Mouse (Mus musculus) lung, postnatal 36 days (tissue): Measurements from ENCODE around the gene Rag1.

Source experiments
- DNase-seq: peaks from one replicate; pipeline ENCODE4 v3.0.0; 2022; ENCODE audit warnings: mixed read lengths

Rag1 gene

DNA sequence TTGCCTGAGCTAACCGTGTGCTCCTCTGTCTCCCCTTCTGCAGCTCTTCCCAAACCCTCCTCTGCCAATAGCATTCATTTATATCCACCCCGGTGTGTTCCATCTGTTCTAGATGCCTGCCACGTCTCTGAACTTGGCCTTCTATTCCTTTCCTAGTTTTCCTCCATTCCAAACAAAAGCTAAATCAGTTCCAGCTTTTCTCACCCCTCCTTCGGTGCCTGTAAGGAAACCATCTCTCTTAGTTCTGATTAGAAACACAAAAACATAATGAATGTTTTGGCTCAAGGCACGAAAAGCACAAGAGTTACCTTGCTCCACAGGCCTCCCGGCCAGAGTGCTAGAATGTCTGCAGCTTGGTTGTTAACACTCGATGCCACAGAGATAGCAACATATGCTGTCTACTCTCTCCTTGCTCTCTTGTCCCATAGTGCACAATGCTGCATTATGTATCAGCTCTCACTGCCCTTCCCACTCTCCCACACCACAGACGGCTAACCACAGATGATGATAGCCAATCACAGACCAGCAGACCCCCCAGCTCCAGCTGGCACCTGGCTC, at the start of gene Rag1, which contains the start of gene B230118H07Rik:
Rag1 (minus strand) TSS at position 388 of the 558 bp plus-strand sequence.
B230118H07Rik (minus strand) TSS at position 419 of the 558 bp plus-strand sequence.
- no peak for DNase-seq

DNA sequence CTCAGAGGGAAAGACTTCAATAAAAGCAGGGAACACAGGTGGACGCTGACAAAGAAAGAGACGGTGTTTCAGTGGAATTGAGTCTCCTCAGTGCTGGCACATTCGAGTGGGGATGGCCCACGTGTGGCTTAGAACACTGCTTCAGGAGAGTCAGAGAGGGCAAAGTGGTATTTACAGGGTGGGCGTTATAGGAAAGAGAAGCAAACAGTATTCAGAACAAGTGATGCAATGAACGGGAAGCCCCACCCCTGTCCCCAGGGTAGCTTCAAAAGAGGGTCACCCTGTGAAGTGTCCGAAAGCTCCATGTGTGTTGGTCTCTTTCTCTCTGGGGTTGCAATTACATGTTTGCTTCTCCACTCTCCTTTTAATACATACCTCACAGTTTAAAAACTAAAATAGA, 46.3 kb upstream of the Rag1 start:
- DNase-seq, result no peak

DNA sequence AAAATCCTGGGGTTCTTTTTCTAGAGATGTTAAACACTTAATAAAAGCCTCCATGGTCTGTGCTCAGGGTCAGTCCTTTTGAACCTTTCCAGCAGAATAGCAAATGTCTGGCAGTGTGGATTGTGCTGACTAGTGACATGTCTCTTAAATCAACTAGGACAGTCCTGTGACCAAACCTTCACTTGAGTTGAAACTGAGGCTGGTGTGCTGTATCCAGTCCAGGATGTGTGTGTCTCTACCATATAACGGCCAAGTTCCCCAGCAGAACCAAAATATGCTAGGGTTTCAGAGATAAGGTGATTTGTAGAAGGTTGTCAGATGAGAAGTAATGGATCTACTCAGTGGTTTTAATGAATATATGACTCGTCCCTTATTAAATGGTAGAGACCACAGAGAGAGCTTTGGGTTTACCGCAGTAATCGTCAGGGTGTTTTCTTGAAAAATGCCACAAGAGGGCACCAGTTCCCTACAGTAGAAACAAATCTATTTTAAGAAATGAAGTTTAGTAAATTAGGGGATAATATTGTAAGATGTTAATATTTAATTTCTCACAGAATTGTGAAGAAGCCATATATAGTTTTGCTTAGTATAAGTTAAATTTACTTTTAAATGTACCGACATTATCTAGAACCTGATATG, 44.4 kb upstream of the Rag1 start:
- peak; percentile 47 for DNase-seq

DNA sequence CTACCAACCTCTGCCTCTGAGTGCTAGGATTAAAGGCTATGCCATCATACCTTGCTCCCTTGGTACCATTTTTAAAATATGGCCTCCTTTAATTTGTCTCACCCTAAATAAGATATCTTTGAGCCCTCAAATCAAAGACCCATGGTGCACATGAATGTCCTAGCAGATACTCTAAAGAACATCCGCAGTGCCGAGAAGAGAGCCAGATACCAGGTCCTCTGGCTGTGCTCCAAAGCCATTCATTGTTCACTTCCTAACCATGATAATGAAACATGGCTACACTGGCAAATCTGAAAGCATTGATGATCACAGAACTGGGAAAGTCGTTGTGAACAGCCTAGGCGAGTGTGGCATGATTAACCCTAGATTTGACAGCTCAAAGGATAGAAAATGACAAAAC, 43.7 kb upstream of the Rag1 start:
- no peak for DNase-seq

DNA sequence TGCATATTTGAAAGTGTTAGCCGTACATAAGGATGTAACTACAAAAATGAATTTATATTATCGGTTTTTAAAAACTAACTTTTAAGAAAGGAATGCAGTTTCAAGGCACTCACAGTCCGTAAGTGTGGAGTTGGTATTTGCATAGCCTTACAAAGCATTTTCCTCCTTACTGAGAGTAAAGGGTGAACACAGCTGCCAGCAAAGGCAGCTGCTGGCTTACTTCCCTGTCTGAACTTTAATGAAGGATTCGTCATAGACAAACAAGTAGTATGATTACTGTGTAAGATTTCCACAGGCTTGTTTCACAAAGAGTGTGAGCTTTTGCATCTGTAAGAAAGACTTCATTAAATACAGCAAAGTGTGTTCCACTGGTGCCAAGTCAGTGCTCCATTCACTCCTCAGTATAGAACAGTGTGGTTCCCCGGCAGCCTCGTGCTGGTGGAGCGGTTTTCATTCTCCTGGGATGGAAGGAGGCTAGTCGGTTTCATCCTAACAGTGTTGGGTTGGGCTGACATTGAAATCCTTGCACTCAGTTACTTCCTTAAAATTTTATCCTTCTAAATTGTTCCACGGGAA, 41.0 kb upstream of the Rag1 start:
- peak; percentile 43 for DNase-seq

DNA sequence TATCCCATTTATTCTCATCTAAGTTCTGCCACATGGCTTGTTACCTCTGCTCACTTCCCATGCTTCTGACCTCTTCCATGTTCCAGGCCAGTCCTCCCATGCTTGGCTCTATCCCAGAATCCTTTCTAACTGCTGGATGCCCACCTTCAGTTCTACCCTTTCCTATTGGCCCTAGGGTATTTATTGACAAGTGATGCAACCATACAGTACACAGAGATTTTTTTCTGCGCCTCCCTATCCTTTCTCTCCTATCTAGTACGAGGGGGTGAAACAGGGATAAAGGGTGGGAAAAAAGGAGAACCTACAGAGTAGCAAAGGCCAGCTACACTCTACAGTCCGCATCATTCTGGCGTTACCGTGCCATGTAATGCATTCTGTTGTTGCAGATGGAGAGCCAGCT, 38.7 kb upstream of the Rag1 start:
- no peak for DNase-seq

DNA sequence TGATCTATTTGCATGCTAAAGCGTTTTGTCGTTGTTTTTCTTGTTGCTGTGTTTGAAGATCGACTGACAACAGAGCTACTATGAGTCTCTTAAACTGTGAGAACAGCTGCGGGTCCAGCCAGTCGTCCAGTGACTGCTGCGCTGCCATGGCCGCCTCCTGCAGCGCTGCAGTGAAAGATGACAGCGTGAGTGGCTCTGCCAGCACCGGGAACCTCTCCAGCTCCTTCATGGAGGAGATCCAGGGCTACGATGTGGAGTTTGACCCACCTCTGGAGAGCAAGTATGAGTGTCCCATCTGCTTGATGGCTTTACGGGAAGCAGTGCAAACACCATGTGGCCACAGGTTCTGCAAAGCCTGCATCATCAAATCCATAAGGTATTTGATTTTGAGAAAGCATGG, 35.1 kb upstream of the Rag1 start:
- DNase-seq, result no peak

DNA sequence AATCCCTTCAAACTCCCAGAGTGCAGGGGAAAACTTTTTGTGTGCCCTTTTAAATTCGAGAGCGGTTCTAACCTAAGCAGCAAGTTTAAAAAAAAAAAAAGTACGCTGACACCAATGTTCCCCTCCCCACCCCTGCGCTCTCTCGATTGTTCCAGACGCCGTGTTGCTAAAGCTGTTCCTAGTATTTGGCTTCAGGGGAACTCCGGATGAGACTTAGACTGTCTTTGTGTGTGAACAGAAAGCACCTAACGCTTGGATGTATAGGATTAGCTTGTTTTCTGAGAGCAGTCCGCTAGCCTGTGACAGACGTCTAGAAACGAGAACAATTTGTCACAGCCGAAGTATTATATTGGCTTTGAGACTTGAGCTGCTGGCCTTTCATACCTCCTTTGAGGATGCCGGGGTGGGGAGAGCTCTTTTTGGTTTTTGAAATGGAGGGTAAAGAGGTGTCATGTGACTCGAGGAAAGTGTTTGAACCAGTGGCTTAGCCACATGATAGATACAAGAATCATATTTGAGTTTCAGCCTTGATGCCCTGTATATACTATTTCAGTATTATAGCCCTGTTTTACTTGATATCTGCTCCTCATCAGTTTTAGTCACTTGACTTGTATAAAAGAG, 30.0 kb upstream of the Rag1 start:
- peak; percentile 28 for DNase-seq

DNA sequence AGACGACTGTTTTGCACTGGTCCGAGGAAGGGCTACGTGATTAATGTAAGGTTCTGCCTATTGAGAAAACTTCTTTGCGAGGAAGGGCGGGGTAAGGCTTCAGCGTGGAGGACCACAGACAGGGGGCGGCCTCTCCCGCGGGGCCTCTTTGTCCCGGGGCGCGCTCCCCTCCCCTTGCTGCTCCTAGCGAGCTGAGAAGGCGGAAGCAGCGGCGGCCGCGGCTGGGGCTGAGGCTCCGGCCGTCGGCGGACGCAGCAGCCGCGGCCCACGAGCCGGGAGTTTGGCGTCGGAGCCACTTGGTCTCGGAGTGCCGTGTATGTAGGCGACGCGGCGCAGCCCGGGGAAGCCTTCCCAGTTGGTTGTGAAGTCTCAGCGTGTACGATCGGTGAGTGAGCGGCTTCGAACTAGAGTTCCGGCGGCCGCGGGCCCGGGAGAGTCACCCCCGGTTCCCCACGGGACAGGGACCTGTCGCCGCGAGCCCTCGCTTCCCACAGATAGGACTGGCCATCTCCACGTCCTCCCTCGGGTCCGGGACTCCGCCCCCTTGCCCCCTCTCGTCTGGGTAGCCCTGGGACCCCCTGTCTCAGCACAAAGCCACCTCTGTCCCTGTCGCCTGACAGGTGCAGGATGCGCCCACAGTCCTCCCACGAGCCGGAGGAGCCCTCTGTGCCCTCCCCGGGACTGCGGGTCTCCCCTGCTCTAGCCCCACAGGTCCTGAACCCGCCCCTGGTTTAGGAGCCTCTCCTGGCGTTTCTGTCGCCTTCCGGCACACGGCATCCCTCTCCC, 29.1 kb upstream of the Rag1 start, which contains the start of gene Traf6:
Traf6 (plus strand) TSS at position 194 of the 786 bp plus-strand sequence.
- DNase-seq, result peak; percentile 93

DNA sequence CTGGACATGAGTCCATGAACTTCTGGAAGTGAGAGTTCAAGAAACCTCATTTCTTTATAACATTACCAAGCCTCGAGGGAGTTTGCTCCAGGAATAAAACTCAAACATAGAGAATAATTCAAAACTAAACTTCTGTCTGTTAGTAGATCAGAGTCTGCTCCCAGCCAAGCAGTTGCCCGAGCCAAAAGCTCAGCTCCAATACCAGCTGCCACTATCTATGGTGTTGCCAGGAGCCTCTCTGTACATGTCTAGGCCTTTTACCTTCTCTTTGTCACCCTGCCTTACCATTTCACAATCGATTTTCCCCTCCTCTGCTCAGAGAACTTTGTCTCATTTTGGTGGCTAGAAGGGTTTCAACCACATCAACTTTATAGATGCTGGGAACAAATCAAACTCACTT, 24.2 kb upstream of the Rag1 start:
- DNase-seq, result no peak

DNA sequence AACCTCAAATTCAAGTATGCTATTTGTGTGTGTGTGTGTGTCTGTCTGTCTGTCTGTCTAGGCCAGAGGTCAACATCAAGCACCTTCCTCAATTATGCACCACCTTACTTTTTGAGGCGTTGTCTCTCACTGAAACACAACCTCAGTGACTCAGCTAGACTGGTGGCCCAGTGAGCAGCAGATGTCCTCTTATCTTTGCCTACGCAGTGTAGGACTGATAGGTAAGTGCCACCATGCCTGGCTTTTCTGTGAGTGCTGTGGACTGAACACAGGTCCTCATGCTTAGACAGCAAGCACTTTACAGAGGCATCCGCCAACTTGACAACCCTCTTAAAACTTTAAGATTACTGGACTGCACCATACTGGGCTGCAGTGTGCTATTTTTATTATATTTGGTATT, 19.4 kb upstream of the Rag1 start:
- DNase-seq, result no peak

DNA sequence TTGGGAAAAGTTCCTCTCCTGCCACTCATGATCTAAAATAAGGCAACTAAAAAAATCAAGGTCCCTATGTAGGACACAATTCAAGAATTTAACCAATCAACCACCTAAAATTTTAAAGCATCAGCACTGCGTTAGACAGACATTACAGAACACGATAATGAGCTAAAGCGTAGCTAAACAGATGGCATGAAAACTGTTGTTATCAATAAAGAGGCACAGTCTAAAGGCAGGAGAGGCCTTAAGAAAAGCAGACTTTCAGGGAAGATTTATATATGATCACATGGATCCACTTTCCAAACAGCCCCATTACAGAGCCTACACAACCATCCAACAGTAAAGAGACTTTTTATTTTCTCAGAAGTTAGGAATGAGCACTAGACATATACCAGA, 16.4 kb upstream of the Rag1 start:
- DNase-seq, result no peak

DNA sequence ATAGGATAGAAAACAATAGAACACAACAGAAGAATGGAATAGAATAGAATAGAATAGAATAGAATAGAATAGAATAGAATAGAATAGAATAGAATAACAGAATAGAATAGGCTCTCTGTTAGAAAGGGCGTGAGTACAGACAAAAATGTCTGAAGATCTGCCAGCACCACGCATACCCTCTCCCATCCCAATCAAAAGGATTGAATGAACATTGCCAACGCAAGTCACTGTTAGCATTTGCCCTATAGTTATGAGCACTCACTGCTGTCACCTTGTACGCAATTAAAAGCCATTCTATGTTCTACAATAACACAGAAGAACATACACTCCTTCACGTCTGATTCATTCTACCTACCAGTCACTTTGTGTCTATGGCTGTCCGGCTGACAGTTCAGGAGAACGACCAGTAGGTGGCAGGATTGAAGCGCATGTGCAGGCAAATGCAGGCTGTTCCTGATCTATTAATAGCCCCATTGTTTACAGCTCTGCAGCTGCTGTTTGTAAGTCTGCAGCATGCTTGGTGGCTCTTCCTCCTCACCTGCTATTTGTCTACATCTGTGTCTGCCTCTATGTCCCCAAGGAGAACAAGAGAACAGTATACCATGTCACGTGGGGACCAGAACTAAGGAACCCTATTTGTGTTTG, 15.9 kb upstream of the Rag1 start:
- peak; percentile 87 for DNase-seq

DNA sequence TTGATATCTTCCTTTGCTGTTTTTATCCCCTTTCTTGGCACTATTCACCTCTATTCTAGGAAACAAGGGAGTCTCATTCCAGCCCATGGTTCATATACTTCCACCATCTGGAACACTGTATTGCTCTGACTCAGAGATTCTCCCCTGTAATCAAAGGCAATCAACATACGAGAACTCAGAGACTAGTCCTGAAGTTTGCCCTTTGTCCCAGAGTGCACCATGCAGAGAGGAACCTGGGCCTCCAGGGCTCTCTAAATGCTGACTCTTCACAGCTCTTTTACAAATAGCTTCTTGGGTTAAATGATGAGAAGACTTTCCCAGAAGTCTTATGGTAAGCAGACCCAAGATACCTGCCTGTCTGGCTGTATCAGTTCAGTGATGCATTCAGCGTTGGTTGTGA, 11.2 kb upstream of the Rag1 start:
- DNase-seq, result no peak

DNA sequence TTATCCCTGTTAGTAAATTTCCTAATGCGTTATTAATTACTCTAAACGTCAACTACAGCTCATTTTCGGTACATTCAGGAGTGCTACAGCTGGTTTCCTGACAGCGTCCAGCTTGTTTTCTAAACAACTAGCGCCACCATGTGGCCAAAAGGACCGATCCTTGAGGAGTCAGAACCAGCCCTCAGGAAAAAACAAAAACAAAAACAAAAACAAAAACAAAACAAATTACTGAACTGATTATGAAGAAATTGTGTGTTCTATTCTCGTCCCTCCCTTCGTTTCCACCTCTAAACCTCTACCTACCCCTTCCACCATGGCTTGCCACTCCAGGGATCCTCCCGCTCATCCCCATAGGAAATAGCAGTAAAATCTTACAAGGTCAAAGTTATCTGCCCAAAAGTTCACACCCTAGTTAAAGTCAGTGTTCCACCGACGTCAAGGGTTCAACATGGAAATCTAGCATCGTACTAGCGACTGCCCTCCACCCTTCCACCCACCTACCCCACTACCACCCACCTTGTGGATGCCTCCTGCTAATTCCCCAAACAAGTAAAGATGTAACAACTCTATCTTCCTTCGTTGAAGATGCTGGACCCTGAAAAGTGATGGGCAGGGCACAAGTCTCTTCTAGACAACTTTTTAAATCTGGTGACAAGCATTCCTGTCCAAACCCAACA, 3.8 kb upstream of the Rag1 start:
- DNase-seq, result peak; percentile 88

DNA sequence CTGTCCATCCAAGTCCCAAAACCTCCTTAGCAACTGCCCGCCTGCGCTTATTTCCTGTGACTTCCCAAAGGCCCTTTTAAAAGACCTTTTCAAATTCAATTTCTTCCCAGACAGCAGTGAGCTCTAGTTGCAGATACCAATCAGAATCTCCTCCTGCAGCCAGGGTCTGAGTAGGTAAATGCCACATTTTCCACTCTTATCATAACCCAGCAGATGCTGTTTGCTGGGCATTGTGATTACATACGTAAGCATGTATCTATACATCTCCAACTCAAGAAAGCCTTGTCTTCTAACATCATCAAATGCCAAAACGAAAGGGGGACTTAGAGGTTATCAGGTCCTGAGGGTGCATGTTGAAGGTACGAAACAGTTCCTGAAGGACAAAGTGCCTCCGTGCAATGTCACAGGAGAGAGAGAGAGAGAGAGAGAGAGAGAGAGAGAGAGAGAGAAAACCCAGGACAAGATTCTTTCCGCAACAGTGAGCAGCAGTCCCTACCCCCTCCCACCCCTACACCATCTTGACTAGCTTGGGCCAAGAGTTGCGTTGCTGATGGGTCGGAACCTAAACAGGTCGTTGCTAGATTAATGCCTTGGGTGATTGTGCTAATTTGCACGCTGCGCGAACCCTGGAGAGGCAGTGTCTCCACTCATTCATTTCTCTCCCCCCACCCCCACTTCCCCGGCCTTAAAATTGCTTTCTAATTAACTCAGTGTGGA, 3.1 kb upstream of the Rag1 start:
- DNase-seq, result no peak

DNA sequence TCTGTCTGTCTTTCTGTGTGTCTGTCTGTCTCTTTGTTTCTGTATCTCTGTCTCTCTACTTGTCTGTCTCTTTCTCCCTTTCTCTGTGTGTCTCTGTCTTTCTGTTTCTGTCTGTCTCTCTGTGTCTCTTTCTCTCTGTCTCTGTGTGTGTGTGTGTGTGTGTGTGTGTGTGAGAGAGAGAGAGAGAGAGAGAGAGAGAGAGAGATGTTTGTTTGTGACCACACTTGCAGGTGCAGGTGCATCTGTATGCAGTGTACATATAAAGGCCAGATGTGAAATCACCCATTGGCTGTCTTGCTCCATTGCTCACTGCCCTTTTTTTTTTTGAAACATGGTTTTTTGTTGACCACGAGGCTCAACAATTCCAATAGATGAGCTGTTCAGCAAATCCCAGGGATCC, 1.1 kb upstream of the Rag1 start:
- DNase-seq, result no peak

DNA sequence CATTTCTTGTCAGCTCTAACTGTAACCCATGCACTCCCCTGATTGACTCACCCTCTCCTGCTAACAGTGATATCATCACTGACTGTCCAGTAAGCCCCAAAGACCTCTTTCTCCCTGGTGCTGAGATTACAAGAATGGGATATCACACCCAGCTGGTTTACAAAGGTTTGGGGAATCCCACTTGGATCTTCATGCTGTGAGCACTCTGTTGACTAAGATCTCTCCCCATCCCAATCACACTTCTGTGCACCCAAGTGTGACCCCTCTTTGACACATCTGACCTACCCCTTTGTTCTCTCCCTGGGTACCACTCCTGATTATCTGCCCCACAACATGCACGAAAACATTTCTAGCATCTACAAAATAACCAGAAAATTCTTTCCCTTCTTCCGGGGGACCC, 940 bp downstream of the Rag1 start:
- no peak for DNase-seq

DNA sequence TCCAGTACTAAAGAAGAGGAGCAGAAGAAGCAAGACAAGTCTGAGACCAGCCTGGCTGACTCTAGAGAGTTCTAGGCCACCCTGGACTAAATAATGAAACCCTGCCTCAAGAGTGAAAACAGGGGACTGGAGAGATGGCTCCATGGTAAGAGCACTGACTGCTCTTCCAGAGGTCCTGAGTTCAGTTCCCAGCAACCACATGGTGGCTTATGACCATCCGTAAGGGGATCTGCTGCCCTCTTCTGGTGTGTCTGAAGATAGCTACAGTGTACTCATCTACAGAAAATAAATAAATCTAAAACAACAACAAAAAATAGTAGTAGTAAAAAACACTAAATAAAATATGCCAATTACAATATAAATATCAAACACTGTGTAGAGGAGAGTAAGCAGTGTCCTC, 3.5 kb downstream of the Rag1 start:
- no peak for DNase-seq

DNA sequence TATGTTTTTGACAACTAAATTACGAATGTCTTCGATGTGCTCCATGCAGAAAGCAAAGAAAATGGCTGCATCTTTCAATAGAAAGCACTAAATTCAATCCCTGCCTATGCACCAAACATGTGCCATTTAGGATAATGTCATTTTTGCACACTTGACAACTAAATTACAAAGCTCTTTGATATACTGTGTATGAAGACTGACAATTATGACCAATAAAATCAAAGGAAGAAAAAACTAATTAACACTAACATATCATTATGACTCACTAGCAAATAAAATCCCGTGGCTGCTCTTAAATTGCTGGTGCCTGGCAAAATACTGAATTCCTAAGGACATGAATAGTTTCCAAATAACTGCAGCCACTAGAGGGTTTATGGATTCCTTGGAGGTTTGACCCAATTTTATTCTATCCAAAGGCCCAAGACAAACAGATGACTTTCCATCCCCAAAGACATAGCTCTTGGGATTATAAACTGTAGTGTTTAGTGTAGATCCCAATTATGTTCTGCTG, 9.4 kb downstream of the Rag1 start:
- no peak for DNase-seq
